Mouse (Mus musculus): Measurements from ENCODE around the gene Ptpn7. TPM values are rescaled to one million over a fixed set of nuclear protein-coding genes. Genes with fewer than 3 reads are reported as not detected.
A peak's percentile ranks its signal among the peaks of the same experiment; 100 is the strongest.

The Ptpn7 gene
- polyA plus RNA-seq, 1 experiment from 2014 or later: 0.62 TPM

DNA sequence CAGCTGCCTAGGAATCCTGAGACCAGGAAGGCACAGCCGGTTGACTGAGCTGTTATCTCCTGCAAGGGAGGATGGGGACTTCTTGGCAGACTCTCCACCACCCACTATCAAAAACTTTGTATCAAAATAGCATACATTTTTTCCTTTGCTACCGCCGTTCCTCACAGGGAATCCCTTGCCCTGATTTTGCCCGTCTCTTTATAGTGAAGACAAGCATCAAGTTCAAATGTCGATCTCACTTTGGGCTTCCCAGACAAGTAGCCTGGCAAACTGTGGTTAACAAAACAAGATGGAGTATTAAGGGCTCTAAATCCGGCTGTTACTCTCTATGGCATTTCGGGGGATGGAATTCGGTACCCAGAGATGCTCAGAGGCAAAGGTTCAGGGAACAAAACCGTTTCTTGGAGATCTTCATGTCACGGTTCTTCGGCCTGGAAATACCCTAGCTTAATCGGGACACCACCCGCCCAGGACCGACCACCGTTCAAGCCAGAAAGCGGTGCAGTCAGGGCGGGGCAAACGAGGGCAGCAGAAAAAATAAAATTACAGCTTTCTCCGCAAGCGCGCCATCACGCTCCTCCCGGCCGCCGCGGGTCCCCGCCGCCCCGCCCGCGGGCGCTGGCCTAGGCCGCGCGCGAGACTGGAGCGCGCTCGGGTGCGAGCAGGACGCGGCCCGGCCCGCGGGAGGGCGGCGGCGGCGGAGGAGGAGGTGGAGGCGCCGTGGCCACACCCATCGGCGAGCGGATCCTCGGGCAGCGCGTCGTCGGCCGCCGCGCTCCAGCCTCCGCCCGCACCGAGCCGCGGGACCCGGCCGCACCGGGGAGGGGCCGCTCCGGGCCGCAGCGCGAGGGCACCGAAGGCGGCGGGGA lies 13.8 kb downstream of the Ptpn7 start, which contains the start of gene Arl8a:
TSS of gene Arl8a (plus strand) at position 748 of the 869 bp plus-strand sequence.
- Histone ChIP-seq H3K9ac (replicated peaks; ENCODE audit: low read length) (peak within 1 kb of the TSS; percentile 99), H3K4me3 (replicated peaks; ENCODE audit: low read depth, low read length) (peak within 1 kb of the TSS; percentile 99), H3K4me2 (ENCODE audit: low read length) (peak within 1 kb of the TSS; percentile 91), H3K9me3 (ENCODE audit: control insufficient read depth, low read length) (no peaks in the 10 kb centered on the region), H3K36me3 (ENCODE audit: control insufficient read depth, insufficient read depth, low read length) (peaks cover 2% of the 10 kb centered on the region), H3K27ac (replicated peaks; ENCODE audit: low read depth, low read length) (peak within 1 kb of the TSS; percentile 96), H3K27me3 (ENCODE audit: control insufficient read depth, insufficient read depth, low read length) (no peaks in the 10 kb centered on the region), H3K4me1 (ENCODE audit: control insufficient read depth, insufficient read depth, low read length) (peaks cover 23% of the 10 kb centered on the region)
- peak; percentile 95 for DNase-seq
- ATAC-seq (ENCODE audit: low FRiP score, low TSS enrichment): peak; percentile 82
- under 1% methylated on average over 78 of the region's 78 CpGs for WGBS

DNA sequence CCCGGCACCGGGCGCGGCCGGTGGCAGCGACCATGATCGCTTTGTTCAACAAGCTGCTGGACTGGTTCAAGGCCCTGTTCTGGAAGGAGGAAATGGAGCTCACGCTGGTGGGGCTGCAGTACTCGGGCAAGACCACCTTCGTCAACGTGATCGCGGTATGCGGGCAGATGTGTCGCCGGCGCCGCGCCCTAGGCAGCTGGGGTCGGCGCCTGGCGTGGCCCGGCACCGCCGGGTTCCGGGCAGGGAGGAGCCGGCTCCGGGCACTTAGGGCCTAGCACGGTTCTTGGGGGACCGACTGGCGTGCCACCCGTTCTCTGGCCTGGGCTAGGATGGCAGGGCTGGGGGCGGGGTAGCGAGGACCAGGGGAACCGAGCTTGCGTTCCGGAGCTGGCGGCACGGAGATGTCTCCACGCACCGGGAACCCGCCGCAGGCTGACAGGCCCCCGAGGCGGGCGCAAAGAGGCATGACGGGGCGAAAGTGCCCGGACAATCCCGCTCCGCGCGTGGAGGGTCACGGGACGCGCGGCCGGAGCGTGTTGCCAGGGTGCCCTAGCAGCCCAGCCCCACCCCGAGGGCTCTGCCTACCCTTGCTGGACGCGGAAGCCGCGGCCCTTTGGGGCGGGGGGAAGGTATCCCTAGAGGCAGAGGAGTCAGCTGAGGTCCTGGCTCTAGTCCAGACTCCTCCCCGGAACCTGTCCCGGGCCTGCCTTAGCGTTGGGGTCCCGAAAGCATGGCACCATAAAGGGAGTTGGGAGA lies 14.6 kb downstream of the Ptpn7 start:
- peaks cover 5% of the 10 kb centered on the region for H3K36me3 ChIP-seq (ENCODE audit: control insufficient read depth, insufficient read depth, low read length)
- peak overlapping the region; percentile 91 for H3K4me2 ChIP-seq (ENCODE audit: low read length)
- WGBS: under 1% methylated on average over 67 of the region's 69 CpGs
- H3K27ac ChIP-seq (replicated peaks; ENCODE audit: low read depth, low read length): peak overlapping the region; percentile 96
- no peaks in the 10 kb centered on the region for H3K9me3 ChIP-seq (ENCODE audit: control insufficient read depth, low read length)
- no peaks in the 10 kb centered on the region for H3K27me3 ChIP-seq (ENCODE audit: control insufficient read depth, insufficient read depth, low read length)
- H3K9ac ChIP-seq (replicated peaks; ENCODE audit: low read length): peak overlapping the region; percentile 99
- peak overlapping the region; percentile 99 for H3K4me3 ChIP-seq (replicated peaks; ENCODE audit: low read depth, low read length)
- peaks cover 23% of the 10 kb centered on the region for H3K4me1 ChIP-seq (ENCODE audit: control insufficient read depth, insufficient read depth, low read length)
- DNase-seq (peak; percentile 81), ATAC-seq (ENCODE audit: low FRiP score, low TSS enrichment) (peak; percentile 66)

DNA sequence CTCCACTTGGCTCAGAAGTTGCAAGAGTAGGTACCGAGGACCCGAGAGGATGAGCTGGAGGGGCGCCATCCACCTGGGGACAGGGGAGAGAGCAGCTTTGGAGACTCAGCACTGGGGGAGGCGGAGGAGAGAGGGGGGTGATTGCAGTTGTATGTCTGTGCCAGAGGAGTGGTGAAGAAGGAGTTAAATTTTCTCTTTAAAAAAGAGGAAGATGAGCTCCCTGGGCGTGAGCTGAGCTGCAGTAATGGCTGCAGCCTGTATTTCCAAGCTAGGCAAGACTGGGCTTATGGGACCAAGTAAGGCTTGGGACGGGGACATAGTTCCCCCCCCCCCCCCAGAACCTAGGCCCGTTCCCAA lies 15.2 kb downstream of the Ptpn7 start:
- Histone ChIP-seq H3K9ac (replicated peaks; ENCODE audit: low read length) (peak overlapping the region; percentile 99), H3K36me3 (ENCODE audit: control insufficient read depth, insufficient read depth, low read length) (peaks cover 10% of the 10 kb centered on the region), H3K4me1 (ENCODE audit: control insufficient read depth, insufficient read depth, low read length) (peaks cover 23% of the 10 kb centered on the region), H3K9me3 (ENCODE audit: control insufficient read depth, low read length) (no peaks in the 10 kb centered on the region), H3K27me3 (ENCODE audit: control insufficient read depth, insufficient read depth, low read length) (no peaks in the 10 kb centered on the region), H3K4me3 (replicated peaks; ENCODE audit: low read depth, low read length) (peak overlapping the region; percentile 99), H3K4me2 (ENCODE audit: low read length) (peak overlapping the region; percentile 91), H3K27ac (replicated peaks; ENCODE audit: low read depth, low read length) (peak overlapping the region; percentile 96)
- ATAC-seq (ENCODE audit: low FRiP score, low TSS enrichment): peak; percentile 12; the same call in 1 of the 2 replicates
- WGBS: 2% methylated on average over 7 of the region's 7 CpGs
- DNase-seq: peak; percentile 60

DNA sequence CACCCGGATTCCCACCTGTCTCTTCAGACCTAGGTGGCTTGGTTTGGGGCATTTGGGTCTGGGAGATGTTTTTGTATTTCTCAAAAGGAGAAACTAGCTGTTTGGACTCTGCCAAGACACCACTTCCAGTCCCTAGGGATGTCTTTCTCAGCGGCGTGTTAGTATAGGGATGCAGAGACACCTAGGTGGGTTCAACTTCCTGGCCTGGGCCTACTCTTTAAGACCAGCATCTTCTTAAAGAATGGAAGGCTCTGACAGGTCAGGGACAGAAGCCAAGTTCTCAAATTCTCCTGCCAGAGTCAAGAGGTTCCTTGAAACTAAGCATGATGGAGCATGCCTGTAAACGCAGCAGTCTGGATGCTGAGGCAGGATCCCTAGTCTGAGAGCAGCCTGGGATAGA lies 16.0 kb downstream of the Ptpn7 start:
- DNase-seq (no peak), ATAC-seq (ENCODE audit: low FRiP score, low TSS enrichment) (no peak)
- Histone ChIP-seq H3K27me3 (ENCODE audit: control insufficient read depth, insufficient read depth, low read length) (no peaks in the 10 kb centered on the region), H3K4me1 (ENCODE audit: control insufficient read depth, insufficient read depth, low read length) (peaks cover 23% of the 10 kb centered on the region), H3K27ac (replicated peaks; ENCODE audit: low read depth, low read length) (peak overlapping the region; percentile 96), H3K36me3 (ENCODE audit: control insufficient read depth, insufficient read depth, low read length) (peaks cover 15% of the 10 kb centered on the region), H3K4me3 (replicated peaks; ENCODE audit: low read depth, low read length) (peak overlapping the region; percentile 99), H3K9ac (replicated peaks; ENCODE audit: low read length) (peak overlapping the region; percentile 99), H3K9me3 (ENCODE audit: control insufficient read depth, low read length) (no peaks in the 10 kb centered on the region), H3K4me2 (ENCODE audit: low read length) (peak overlapping the region; percentile 91)
- 59% methylated on average over 4 of the region's 4 CpGs for WGBS

- no peak overlapping the region; the same call in 1 of the 2 replicates for H3K9ac ChIP-seq (replicated peaks; ENCODE audit: low read length)
- DNase-seq: peak; percentile 66
- no peak for ATAC-seq (ENCODE audit: low FRiP score, low TSS enrichment)
- H3K4me1 ChIP-seq (ENCODE audit: control insufficient read depth, insufficient read depth, low read length): peaks cover 26% of the 10 kb centered on the region
- H3K9me3 ChIP-seq (ENCODE audit: control insufficient read depth, low read length): no peaks in the 10 kb centered on the region
- peak overlapping the region; percentile 99 for H3K4me3 ChIP-seq (replicated peaks; ENCODE audit: low read depth, low read length)
- WGBS: 48% methylated on average over 5 of the region's 5 CpGs
- peak overlapping the region; percentile 91 for H3K4me2 ChIP-seq (ENCODE audit: low read length)
- H3K27me3 ChIP-seq (ENCODE audit: control insufficient read depth, insufficient read depth, low read length): no peaks in the 10 kb centered on the region
- 0 out of 2 replicates have a peak overlapping the region, but pooled peaks have one; percentile 34 for H3K27ac ChIP-seq (replicated peaks; ENCODE audit: low read depth, low read length)
- H3K36me3 ChIP-seq (ENCODE audit: control insufficient read depth, insufficient read depth, low read length): peaks cover 15% of the 10 kb centered on the region
Measured at GRCm38 (mm10) chr1:135148996-135149395, 16.5 kb downstream of the Ptpn7 start.

DNA sequence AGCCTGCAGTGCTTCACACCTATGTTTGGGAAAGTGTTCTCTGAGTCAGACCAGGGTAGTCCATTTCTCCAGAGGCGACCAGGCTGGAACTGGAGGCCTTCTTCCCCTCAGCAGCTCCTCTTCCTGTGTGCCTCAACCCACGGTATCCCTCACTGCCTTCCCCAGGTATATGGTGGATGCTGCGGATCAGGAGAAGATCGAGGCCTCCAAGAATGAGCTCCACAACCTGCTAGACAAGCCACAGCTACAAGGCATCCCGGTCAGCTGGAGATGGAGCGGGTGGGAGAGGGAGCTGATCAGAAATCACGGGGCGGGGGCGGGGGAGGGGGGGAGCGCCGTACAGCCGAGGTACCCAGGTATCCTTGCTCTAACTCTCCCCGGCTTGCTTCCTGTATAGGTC lies 21.5 kb downstream of the Ptpn7 start:
- Histone ChIP-seq H3K4me2 (ENCODE audit: low read length) (peak overlapping the region; percentile 48), H3K27ac (replicated peaks; ENCODE audit: low read depth, low read length) (peak overlapping the region; percentile 93), H3K4me1 (ENCODE audit: control insufficient read depth, insufficient read depth, low read length) (peaks cover 24% of the 10 kb centered on the region), H3K9ac (replicated peaks; ENCODE audit: low read length) (peak overlapping the region; percentile 57), H3K27me3 (ENCODE audit: control insufficient read depth, insufficient read depth, low read length) (no peaks in the 10 kb centered on the region), H3K4me3 (replicated peaks; ENCODE audit: low read depth, low read length) (0 out of 2 replicates have a peak overlapping the region, but pooled peaks have one; percentile 7), H3K9me3 (ENCODE audit: control insufficient read depth, low read length) (no peaks in the 10 kb centered on the region), H3K36me3 (ENCODE audit: control insufficient read depth, insufficient read depth, low read length) (peaks cover 40% of the 10 kb centered on the region)
- 10% methylated on average over 13 of the region's 13 CpGs for WGBS
- ATAC-seq (ENCODE audit: low FRiP score, low TSS enrichment) (no peak), DNase-seq (no peak)

- H3K9ac ChIP-seq (replicated peaks; ENCODE audit: low read length): peak overlapping the region; percentile 57
- H3K4me1 ChIP-seq (ENCODE audit: control insufficient read depth, insufficient read depth, low read length): peaks cover 22% of the 10 kb centered on the region
- H3K4me3 ChIP-seq (replicated peaks; ENCODE audit: low read depth, low read length): 0 out of 2 replicates have a peak overlapping the region, but pooled peaks have one; percentile 7
- WGBS: 2% methylated on average over 14 of the region's 14 CpGs
- H3K4me2 ChIP-seq (ENCODE audit: low read length): peak overlapping the region; percentile 48
- ATAC-seq (ENCODE audit: low FRiP score, low TSS enrichment) (peak; percentile 67), DNase-seq (peak; percentile 95)
- H3K27ac ChIP-seq (replicated peaks; ENCODE audit: low read depth, low read length): peak overlapping the region; percentile 93
- no peaks in the 10 kb centered on the region for H3K27me3 ChIP-seq (ENCODE audit: control insufficient read depth, insufficient read depth, low read length)
- H3K9me3 ChIP-seq (ENCODE audit: control insufficient read depth, low read length): no peaks in the 10 kb centered on the region
- H3K36me3 ChIP-seq (ENCODE audit: control insufficient read depth, insufficient read depth, low read length): peaks cover 40% of the 10 kb centered on the region
Measured at GRCm38 (mm10) chr1:135154411-135154959, 22.0 kb downstream of the Ptpn7 start.

- Histone ChIP-seq H3K9me3 (ENCODE audit: control insufficient read depth, low read length) (no peaks in the 10 kb centered on the region), H3K27me3 (ENCODE audit: control insufficient read depth, insufficient read depth, low read length) (no peaks in the 10 kb centered on the region), H3K9ac (replicated peaks; ENCODE audit: low read length) (no peak overlapping the region), H3K27ac (replicated peaks; ENCODE audit: low read depth, low read length) (0 out of 2 replicates have a peak overlapping the region, but pooled peaks have one; percentile 13), H3K4me1 (ENCODE audit: control insufficient read depth, insufficient read depth, low read length) (peaks cover 11% of the 10 kb centered on the region), H3K36me3 (ENCODE audit: control insufficient read depth, insufficient read depth, low read length) (peaks cover 38% of the 10 kb centered on the region), H3K4me2 (ENCODE audit: low read length) (no peak overlapping the region), H3K4me3 (replicated peaks; ENCODE audit: low read depth, low read length) (no peak overlapping the region)
- DNase-seq: no peak
- 86% methylated on average over 6 of the region's 6 CpGs for WGBS
- ATAC-seq (ENCODE audit: low FRiP score, low TSS enrichment): no peak
Measured at GRCm38 (mm10) chr1:135156300-135156699, 23.8 kb downstream of the Ptpn7 start.
